Mouse (Mus musculus): ENCODE data around the gene Zfp451.

The Zfp451 gene

GRCm38 (mm10) chr1:33712026-33712425 is 102.4 kb downstream of the Zfp451 start:
- DNase-seq = no peak
